Mouse (Mus musculus): ENCODE data around the gene Col25a1. TPM values are rescaled to one million over a fixed set of nuclear protein-coding genes. Genes with fewer than 3 reads are reported as not detected.

Col25a1 gene
- polyA plus RNA-seq, 2 experiments, result 14.2 to 15.3 TPM

- Histone ChIP-seq H3K4me1 (ENCODE audit: control insufficient read depth, insufficient read depth, low read length) (0 out of 2 replicates have a peak, but pooled peaks cover 2% of the 10 kb centered on the region), H3K27me3 (ENCODE audit: control insufficient read depth, insufficient read depth, low read length) (no peaks in the 10 kb centered on the region), H3K9ac (ENCODE audit: low read depth, low read length, severe bottlenecking) (no peak overlapping the region), H3K4me3 (replicated peaks; ENCODE audit: low read length) (no peak overlapping the region), H3K36me3 (ENCODE audit: control insufficient read depth, insufficient read depth, low read length) (no peaks in the 10 kb centered on the region), H3K27ac (replicated peaks; ENCODE audit: low read depth, low read length) (no peak overlapping the region), H3K4me2 (replicated peaks; ENCODE audit: low read depth, low read length, severe bottlenecking) (no peak overlapping the region), H3K9me3 (ENCODE audit: control insufficient read depth, low read length) (no peaks in the 10 kb centered on the region)
- TF ChIP-seq POLR2A (IDR thresholded peaks at IDR 0.05; ENCODE audit: borderline replicate concordance, extremely low read depth, insufficient read depth, insufficient read length), result no peak
- ATAC-seq (ENCODE audit: low FRiP score, low read depth) (no peak), DNase-seq (ENCODE audit: low spot score) (no peak)
- WGBS, result 78% methylated on average over 5 of the region's 5 CpGs
Observed at GRCm38 (mm10) chr3:130187588-130187987, 56.3 kb downstream of the Col25a1 start.

DNA sequence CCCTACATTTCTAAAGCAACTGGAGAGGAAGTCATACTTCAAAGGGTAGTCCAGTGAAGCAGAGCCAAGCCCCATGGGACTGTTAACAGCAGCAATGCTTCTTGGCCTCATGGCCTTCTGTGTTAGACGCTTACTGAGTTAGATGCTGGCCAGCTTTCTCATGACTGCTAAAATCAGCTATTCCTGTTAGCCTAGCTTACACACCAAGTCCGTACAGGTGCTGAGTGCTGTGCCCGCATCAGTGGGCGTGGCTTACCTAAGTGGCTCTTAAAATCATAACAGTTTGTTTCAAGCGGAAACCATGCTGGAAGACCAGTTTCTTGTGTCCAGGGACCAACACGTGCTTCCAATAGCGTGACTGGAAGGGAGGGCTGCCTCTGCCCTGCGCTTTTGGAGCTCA, 62.1 kb downstream of the Col25a1 start:
- H3K4me3 ChIP-seq (replicated peaks; ENCODE audit: low read length), result no peak overlapping the region
- ATAC-seq (ENCODE audit: low FRiP score, low read depth) (no peak), DNase-seq (ENCODE audit: low spot score) (no peak)
- TF ChIP-seq POLR2A (IDR thresholded peaks at IDR 0.05; ENCODE audit: borderline replicate concordance, extremely low read depth, insufficient read depth, insufficient read length), result no peak
- no peaks in the 10 kb centered on the region for H3K36me3 ChIP-seq (ENCODE audit: control insufficient read depth, insufficient read depth, low read length)
- 64% methylated on average over 8 of the region's 8 CpGs for WGBS
- no peaks in the 10 kb centered on the region for H3K27me3 ChIP-seq (ENCODE audit: control insufficient read depth, insufficient read depth, low read length)
- H3K4me2 ChIP-seq (replicated peaks; ENCODE audit: low read depth, low read length, severe bottlenecking), result no peak overlapping the region
- H3K9ac ChIP-seq (ENCODE audit: low read depth, low read length, severe bottlenecking), result no peak overlapping the region
- H3K27ac ChIP-seq (replicated peaks; ENCODE audit: low read depth, low read length), result no peak overlapping the region
- H3K4me1 ChIP-seq (ENCODE audit: control insufficient read depth, insufficient read depth, low read length), result peaks cover 7% of the 10 kb centered on the region; the same call in 1 of the 2 replicates
- H3K9me3 ChIP-seq (ENCODE audit: control insufficient read depth, low read length), result no peaks in the 10 kb centered on the region

DNA sequence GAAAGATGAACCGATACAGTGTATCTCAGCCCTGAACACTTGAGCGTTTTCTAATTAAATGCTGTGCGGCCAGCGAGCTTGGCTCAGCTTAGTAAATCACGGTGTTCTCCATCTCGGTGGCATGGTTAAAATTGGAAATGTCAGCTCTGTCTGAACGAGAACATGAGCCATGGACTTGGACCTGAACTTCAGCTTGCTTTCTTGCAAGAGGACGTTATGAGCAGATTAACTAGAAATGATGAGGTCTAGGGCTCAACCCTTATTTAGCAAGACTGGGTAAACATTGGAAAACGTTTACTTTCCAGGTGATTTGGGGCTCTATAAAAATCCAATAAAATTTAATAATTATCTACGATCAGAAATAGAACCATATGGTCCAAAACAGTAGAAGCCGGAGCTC, 83.3 kb downstream of the Col25a1 start:
- no peak for TF ChIP-seq POLR2A (IDR thresholded peaks at IDR 0.05; ENCODE audit: borderline replicate concordance, extremely low read depth, insufficient read depth, insufficient read length)
- Histone ChIP-seq H3K4me2 (replicated peaks; ENCODE audit: low read depth, low read length, severe bottlenecking) (no peak overlapping the region), H3K9ac (ENCODE audit: low read depth, low read length, severe bottlenecking) (no peak overlapping the region), H3K4me3 (replicated peaks; ENCODE audit: low read length) (no peak overlapping the region), H3K27ac (replicated peaks; ENCODE audit: low read depth, low read length) (no peak overlapping the region), H3K36me3 (ENCODE audit: control insufficient read depth, insufficient read depth, low read length) (no peaks in the 10 kb centered on the region), H3K4me1 (ENCODE audit: control insufficient read depth, insufficient read depth, low read length) (no peaks in the 10 kb centered on the region), H3K9me3 (ENCODE audit: control insufficient read depth, low read length) (no peaks in the 10 kb centered on the region), H3K27me3 (ENCODE audit: control insufficient read depth, insufficient read depth, low read length) (no peaks in the 10 kb centered on the region)
- DNase-seq (ENCODE audit: low spot score), result no peak
- no peak for ATAC-seq (ENCODE audit: low FRiP score, low read depth)
- 59% methylated on average over 11 of the region's 11 CpGs for WGBS

DNA sequence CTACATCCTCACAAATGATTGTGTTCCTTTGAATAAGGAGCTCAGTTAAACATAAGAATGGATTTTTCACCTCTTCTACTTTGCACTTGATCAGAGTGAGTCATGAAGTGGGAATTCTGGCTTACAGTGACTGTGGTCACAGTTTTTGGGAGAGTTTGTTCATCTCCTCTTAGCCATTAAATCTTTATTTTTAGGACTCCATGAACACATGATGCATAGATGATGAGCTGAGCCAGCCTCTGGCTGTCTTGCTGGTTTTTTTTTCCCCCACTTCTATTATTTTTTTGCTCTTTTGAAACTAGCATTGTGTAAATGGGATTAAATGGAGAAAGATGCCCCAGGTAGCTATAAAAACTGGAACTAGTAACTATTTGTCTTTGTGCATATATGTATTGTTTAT, 84.8 kb downstream of the Col25a1 start:
- Histone ChIP-seq H3K4me3 (replicated peaks; ENCODE audit: low read length) (no peak overlapping the region), H3K27me3 (ENCODE audit: control insufficient read depth, insufficient read depth, low read length) (no peaks in the 10 kb centered on the region), H3K27ac (replicated peaks; ENCODE audit: low read depth, low read length) (no peak overlapping the region), H3K9me3 (ENCODE audit: control insufficient read depth, low read length) (no peaks in the 10 kb centered on the region), H3K9ac (ENCODE audit: low read depth, low read length, severe bottlenecking) (no peak overlapping the region), H3K4me2 (replicated peaks; ENCODE audit: low read depth, low read length, severe bottlenecking) (no peak overlapping the region), H3K36me3 (ENCODE audit: control insufficient read depth, insufficient read depth, low read length) (no peaks in the 10 kb centered on the region), H3K4me1 (ENCODE audit: control insufficient read depth, insufficient read depth, low read length) (no peaks in the 10 kb centered on the region)
- DNase-seq (ENCODE audit: low spot score), result no peak
- ATAC-seq (ENCODE audit: low FRiP score, low read depth), result no peak
- TF ChIP-seq POLR2A (IDR thresholded peaks at IDR 0.05; ENCODE audit: borderline replicate concordance, extremely low read depth, insufficient read depth, insufficient read length), result no peak

DNA sequence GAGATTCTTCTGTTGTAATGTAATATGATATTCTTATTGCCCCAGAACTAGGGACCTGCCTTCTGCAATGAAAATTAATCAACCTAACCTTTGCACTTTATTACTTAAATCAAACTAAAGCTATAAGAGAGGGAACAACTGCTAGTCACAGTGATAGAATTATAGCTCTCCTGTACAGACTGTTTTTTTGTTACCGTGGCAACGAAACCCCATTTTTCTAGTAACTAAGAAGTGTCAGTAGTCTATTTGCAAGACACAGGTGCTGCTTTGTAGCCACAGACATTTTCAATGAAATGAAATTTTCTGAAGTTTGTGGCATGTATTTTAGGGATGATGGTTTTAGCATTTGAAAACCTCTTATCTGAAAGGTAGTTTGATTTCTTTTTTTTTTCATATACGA, 85.3 kb downstream of the Col25a1 start:
- H3K4me2 ChIP-seq (replicated peaks; ENCODE audit: low read depth, low read length, severe bottlenecking), result no peak overlapping the region
- 87% methylated on average over 3 of the region's 3 CpGs for WGBS
- no peak for TF ChIP-seq POLR2A (IDR thresholded peaks at IDR 0.05; ENCODE audit: borderline replicate concordance, extremely low read depth, insufficient read depth, insufficient read length)
- no peaks in the 10 kb centered on the region for H3K9me3 ChIP-seq (ENCODE audit: control insufficient read depth, low read length)
- H3K36me3 ChIP-seq (ENCODE audit: control insufficient read depth, insufficient read depth, low read length), result no peaks in the 10 kb centered on the region
- no peak overlapping the region for H3K27ac ChIP-seq (replicated peaks; ENCODE audit: low read depth, low read length)
- no peak for ATAC-seq (ENCODE audit: low FRiP score, low read depth)
- no peak overlapping the region for H3K9ac ChIP-seq (ENCODE audit: low read depth, low read length, severe bottlenecking)
- H3K27me3 ChIP-seq (ENCODE audit: control insufficient read depth, insufficient read depth, low read length), result no peaks in the 10 kb centered on the region
- no peaks in the 10 kb centered on the region for H3K4me1 ChIP-seq (ENCODE audit: control insufficient read depth, insufficient read depth, low read length)
- H3K4me3 ChIP-seq (replicated peaks; ENCODE audit: low read length), result no peak overlapping the region
- no peak for DNase-seq (ENCODE audit: low spot score)

- TF ChIP-seq POLR2A (IDR thresholded peaks at IDR 0.05; ENCODE audit: borderline replicate concordance, extremely low read depth, insufficient read depth, insufficient read length), result no peak
- Histone ChIP-seq H3K4me1 (ENCODE audit: control insufficient read depth, insufficient read depth, low read length) (no peaks in the 10 kb centered on the region), H3K27me3 (ENCODE audit: control insufficient read depth, insufficient read depth, low read length) (no peaks in the 10 kb centered on the region), H3K4me3 (replicated peaks; ENCODE audit: low read length) (no peak overlapping the region), H3K4me2 (replicated peaks; ENCODE audit: low read depth, low read length, severe bottlenecking) (no peak overlapping the region), H3K36me3 (ENCODE audit: control insufficient read depth, insufficient read depth, low read length) (no peaks in the 10 kb centered on the region), H3K27ac (replicated peaks; ENCODE audit: low read depth, low read length) (no peak overlapping the region), H3K9me3 (ENCODE audit: control insufficient read depth, low read length) (no peaks in the 10 kb centered on the region), H3K9ac (ENCODE audit: low read depth, low read length, severe bottlenecking) (no peak overlapping the region)
- DNase-seq (ENCODE audit: low spot score), result no peak
- 77% methylated on average over 2 of the region's 2 CpGs for WGBS
- no peak for ATAC-seq (ENCODE audit: low FRiP score, low read depth)
Observed at GRCm38 (mm10) chr3:130217705-130218104, 86.4 kb downstream of the Col25a1 start.
